Mouse (Mus musculus) limb, embryonic 10.5 days (tissue): ENCODE results near the gene Zfp420. TPM values are rescaled to one million over a fixed set of nuclear protein-coding genes. Genes with fewer than 3 reads are reported as not detected.

Experiments
- DNase-seq: peaks from one replicate; pipeline ENCODE4 v3.0.0-alpha.2; 2017; ENCODE audit warnings: low spot score
- H3K27ac ChIP-seq: fragments of 300-500 bp; sonication (generic); 2 replicates; pipeline ENCODE4 v1.5.1; 2016; ENCODE audit warnings: mild to moderate bottlenecking
- H3K27me3 ChIP-seq: fragments of 300-500 bp; sonication (generic); 2 replicates; pipeline ENCODE4 v1.6.1; 2016; ENCODE audit warnings: low read depth, mild to moderate bottlenecking; ENCODE audit not compliant: poor library complexity, severe bottlenecking
- H3K36me3 ChIP-seq: fragments of 300-500 bp; sonication (generic); 2 replicates; pipeline ENCODE4 v1.6.1; 2016; ENCODE audit warnings: mild to moderate bottlenecking, moderate library complexity
- H3K4me1 ChIP-seq: fragments of 300-500 bp; sonication (generic); 2 replicates; pipeline ENCODE4 v1.6.1; 2016
- H3K4me3 ChIP-seq: fragments of 300-500 bp; sonication (generic); 2 replicates; pipeline ENCODE4 v1.5.1; 2016; ENCODE audit warnings: mild to moderate bottlenecking, moderate library complexity
- H3K9me3 ChIP-seq: fragments of 300-500 bp; sonication (generic); replicated peaks from 2 replicates; pipeline ENCODE4 v1.6.1; 2016; ENCODE audit warnings: mild to moderate bottlenecking
- WGBS: fragments of 180-500 bp; shearing (Covaris S2); methylation state at CpG from one replicate; pipeline ENCODE4 v1.1.7; 2016; 5-methylcytosine and 5-hydroxymethylcytosine counted together
- microRNA-seq: library from miRNA; unstranded; fragments of <30 nt; microRNA quantifications from one replicate; pipeline ENCODE4, GENCODE M21; 2017
- polyA plus RNA-seq: library from polyadenylated mRNA; unstranded; fragments of >200 nt; fragmentation: Nextera tagmentation; extraction: Ambion mirVana; gene quantifications from 2 replicates; pipeline ENCODE4 v1.2.1, GENCODE M21; 2016

The Zfp420 gene
- polyA plus RNA-seq, 1 experiment from 2014 or later: 10.6 TPM

DNA sequence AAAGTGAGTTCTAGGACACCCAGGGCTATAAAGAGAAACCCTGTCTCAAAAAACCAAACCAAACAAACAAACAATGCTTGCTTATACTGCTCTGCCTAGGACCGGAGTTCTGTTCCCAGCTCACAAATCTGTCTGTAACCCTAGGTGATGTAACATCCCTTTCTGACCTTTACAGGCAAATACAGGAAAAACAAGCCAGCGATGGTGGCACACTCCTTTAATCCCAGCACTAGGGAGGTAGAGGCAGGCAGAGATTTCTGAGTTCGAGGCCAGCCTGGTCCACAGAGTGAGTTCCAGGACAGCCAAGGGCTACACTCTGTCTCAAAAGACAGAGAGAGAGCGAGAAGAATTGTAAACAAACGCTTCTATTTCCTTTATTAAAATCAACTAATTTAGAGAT, 47.4 kb downstream of the Zfp420 start:
- no peaks in the 10 kb centered on the region for H3K27me3 ChIP-seq
- peak overlapping the region; percentile 67; the same call in 1 of the 2 replicates for H3K4me3 ChIP-seq
- WGBS: 89% methylated on average over 5 of the region's 5 CpGs
- H3K27ac ChIP-seq: no peak overlapping the region; the same call in 1 of the 2 replicates
- H3K4me1 ChIP-seq: peaks cover 20% of the 10 kb centered on the region
- DNase-seq: no peak
- no peaks in the 10 kb centered on the region for H3K9me3 ChIP-seq
- peaks cover 36% of the 10 kb centered on the region for H3K36me3 ChIP-seq

DNA sequence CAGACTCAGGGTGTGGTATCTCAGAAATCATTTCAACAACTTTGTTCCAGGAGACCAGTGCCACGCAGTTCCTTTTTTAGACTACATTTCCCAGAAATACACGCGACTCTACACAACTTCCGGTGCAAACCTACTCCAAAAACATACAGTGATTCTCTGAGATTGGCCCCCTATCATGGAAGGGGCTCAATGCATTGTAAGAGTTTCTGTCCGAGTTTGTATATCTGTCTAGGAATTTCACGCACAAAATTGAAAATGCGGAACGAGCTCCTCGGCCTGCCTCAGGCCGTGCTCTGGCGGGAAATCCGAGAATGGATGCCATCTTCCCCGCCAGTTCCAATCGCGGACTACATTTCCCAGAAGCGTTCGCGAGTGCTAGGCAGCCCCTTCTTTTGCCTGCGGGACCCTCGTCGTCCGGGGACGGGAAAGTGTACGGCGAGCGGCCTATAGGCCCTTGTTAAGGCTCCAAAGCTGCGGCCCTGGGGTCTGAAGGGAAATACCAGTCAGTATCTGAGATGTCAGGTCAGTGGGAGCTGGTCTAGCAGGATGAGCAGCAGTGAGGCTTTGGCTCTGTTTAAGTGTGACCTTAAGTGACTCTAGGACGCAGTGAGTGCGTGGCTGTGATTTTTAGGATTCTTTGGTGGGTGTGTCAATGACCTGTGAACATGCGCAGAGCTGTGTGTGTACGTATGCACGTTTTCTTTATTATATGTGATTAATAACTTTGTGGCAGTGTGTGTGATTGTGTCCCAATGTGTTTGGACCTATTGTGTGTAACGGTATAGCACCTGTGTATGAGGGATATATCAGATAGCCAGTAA, 48.6 kb downstream of the Zfp420 start, which contains the start of gene Zfp383:
TSS of gene Zfp383 (plus strand) at position 94 of the 821 bp plus-strand sequence.
- Histone ChIP-seq H3K9me3 (no peaks in the 10 kb centered on the region), H3K27me3 (no peaks in the 10 kb centered on the region), H3K4me3 (peak within 1 kb of the TSS; percentile 67), H3K27ac (peak within 1 kb of the TSS; percentile 92), H3K4me1 (peaks cover 20% of the 10 kb centered on the region), H3K36me3 (peaks cover 36% of the 10 kb centered on the region)
- peak; percentile 90 for DNase-seq
- under 1% methylated on average over 33 of the region's 33 CpGs for WGBS

- Histone ChIP-seq H3K4me1 (peaks cover 20% of the 10 kb centered on the region), H3K27me3 (no peaks in the 10 kb centered on the region), H3K9me3 (no peaks in the 10 kb centered on the region), H3K27ac (no peak overlapping the region), H3K4me3 (no peak overlapping the region), H3K36me3 (peaks cover 49% of the 10 kb centered on the region)
- DNase-seq: no peak
- 72% methylated on average over 2 of the region's 2 CpGs for WGBS
Measured at GRCm38 (mm10) chr7:29910252-29910651, 50.5 kb downstream of the Zfp420 start.

GRCm38 (mm10) chr7:29912172-29912571, 52.4 kb downstream of the Zfp420 start:
- no peak for DNase-seq
- peaks cover 15% of the 10 kb centered on the region for H3K4me1 ChIP-seq
- H3K9me3 ChIP-seq: no peaks in the 10 kb centered on the region
- no peak overlapping the region for H3K27ac ChIP-seq
- H3K36me3 ChIP-seq: peaks cover 67% of the 10 kb centered on the region
- H3K4me3 ChIP-seq: no peak overlapping the region
- H3K27me3 ChIP-seq: no peaks in the 10 kb centered on the region
- 95% methylated on average over 13 of the region's 13 CpGs for WGBS

DNA sequence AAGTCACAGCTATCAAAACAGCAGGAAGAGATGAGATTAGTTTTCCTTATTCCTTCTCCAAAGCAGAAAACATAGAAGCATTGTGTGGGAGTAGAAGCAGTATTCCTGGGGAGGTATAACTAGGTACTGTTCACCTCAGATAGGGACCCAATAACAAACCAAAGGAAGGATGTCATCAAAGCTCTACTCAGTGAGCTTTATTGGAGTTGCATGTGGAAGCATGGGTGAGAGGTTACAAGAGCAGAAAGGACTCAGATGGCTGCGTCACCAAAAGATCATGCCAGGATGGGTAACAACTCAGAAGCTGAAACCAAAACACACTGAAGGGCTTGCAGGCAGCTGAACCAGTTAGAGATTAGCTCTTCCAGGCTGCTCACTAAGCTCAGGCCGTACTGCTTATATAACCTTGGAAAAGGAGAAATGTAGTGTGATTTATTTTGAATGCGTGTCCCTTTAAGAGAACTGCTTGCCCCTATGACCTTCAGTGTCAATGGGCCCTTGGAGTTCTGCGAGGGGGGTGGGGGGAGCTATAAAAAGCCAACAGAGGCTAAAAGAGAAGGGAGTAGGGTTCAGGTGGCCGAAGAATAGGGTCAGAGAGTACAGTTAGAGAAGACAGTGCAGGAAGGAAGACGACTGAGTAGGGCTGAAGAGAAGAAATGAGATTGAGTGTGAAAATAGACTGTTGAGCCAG, 57.7 kb downstream of the Zfp420 start:
- H3K27ac ChIP-seq: no peak overlapping the region
- WGBS: 52% methylated on average over 6 of the region's 6 CpGs
- H3K36me3 ChIP-seq: peaks cover 46% of the 10 kb centered on the region

DNA sequence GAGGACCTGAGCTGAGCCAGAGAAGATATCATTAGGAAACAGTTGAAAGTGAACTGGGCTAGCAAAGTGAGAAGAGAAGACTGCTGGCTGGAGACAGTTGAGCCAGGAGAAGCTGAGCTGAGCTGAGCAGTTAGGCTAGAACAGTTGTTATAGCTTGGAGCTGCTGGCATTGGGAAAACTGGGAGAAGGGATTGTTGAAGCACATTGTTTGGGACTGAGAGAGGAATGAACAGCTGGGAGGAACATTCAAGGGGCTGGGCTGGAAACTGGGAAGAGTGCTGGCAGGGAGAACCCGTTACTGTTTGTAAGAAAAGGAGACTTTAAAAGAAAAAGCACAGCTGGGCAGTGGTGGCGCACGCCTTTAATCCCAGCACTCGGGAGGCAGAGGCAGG, 58.3 kb downstream of the Zfp420 start:
- no peak overlapping the region for H3K4me3 ChIP-seq

More for the DNA sequence above, 57.7 kb downstream of the Zfp420 start:
- Histone ChIP-seq H3K27me3 (no peaks in the 10 kb centered on the region), H3K4me3 (no peak overlapping the region), H3K4me1 (0 out of 2 replicates have a peak, but pooled peaks cover 6% of the 10 kb centered on the region), H3K9me3 (no peaks in the 10 kb centered on the region)
- DNase-seq: no peak

DNA sequence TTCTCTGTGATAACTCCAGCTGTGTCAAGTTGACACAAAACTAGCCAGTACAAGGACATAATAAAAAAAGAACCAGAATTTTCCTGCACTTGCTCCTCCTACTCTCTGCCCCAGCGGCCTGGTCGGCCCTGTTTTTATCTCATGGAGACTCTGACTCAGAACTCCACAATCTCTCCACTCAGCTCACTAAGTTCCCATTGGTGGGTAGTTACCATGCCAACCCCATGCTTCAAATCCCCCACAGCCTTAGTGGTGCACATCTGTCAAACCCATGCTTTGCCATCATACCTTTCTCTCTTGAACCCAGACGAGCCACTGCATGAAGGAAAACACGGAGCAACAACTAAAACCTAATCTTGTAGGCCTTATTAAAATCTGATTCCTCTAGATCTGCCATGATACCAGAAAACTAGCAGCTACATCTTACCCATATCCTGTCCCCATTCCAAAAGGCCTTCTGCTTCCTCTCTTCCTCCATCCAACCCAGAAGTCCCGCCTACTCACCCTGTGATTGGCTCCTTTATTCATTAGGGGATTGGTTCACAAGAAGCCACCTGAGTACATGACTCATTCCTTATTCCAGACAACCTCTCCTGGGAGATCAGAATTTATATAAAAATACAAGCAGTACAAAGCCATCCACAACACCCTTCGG, 61.8 kb downstream of the Zfp420 start:
- no peak for DNase-seq
- peaks cover 7% of the 10 kb centered on the region for H3K36me3 ChIP-seq
- no peak overlapping the region for H3K4me3 ChIP-seq
- no peak overlapping the region for H3K27ac ChIP-seq
- 86% methylated on average over 6 of the region's 6 CpGs for WGBS
- H3K4me1 ChIP-seq: 0 out of 2 replicates have a peak, but pooled peaks cover 6% of the 10 kb centered on the region
- H3K27me3 ChIP-seq: no peaks in the 10 kb centered on the region
- H3K9me3 ChIP-seq: no peaks in the 10 kb centered on the region

More for the DNA sequence above, 58.3 kb downstream of the Zfp420 start:
- H3K27ac ChIP-seq: no peak overlapping the region
- H3K27me3 ChIP-seq: no peaks in the 10 kb centered on the region
- peaks cover 42% of the 10 kb centered on the region for H3K36me3 ChIP-seq
- no peak for DNase-seq
- H3K9me3 ChIP-seq: no peaks in the 10 kb centered on the region
- H3K4me1 ChIP-seq: 0 out of 2 replicates have a peak, but pooled peaks cover 6% of the 10 kb centered on the region
- WGBS: 90% methylated on average over 4 of the region's 4 CpGs

DNA sequence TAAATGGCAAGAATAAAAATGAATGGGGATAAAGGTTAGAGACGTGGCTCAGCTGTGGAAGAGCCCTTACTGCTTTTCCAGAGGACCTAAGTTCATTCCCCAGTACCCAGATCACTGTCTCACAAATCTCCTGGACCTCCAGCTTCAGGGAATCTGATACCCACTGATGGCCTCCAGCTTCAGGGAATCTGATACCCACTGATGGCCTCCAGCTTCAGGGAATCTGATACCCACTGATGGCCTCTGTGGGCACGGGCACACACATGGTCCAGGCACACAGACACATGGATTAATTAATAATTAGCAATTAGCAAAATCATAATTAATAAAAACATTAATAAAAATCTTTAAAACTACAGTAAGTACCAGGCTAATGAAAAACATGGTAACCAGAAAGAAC, 63.0 kb downstream of the Zfp420 start:
- 0 out of 2 replicates have a peak, but pooled peaks cover 2% of the 10 kb centered on the region for H3K4me1 ChIP-seq
- no peak for DNase-seq
- WGBS: 81% methylated on average over 2 of the region's 2 CpGs
- no peaks in the 10 kb centered on the region for H3K36me3 ChIP-seq
- H3K27ac ChIP-seq: no peak overlapping the region
- no peak overlapping the region for H3K4me3 ChIP-seq
- H3K27me3 ChIP-seq: no peaks in the 10 kb centered on the region
- H3K9me3 ChIP-seq: no peaks in the 10 kb centered on the region

Small RNA genes lying within 50 kb of the gene (microRNA-seq; reads per million reads assigned to microRNA genes)
- gene Mir7668: not detected

Other genes with a start within 250 kb of the Zfp420 start
- 0.10 TPM in 1 of 2 replicates, not detected in the other for gene Catsperg2, start 132.9 kb upstream of the Zfp420 start, polyA plus RNA-seq
- 8.7 and 12.4 TPM in 2 replicates for gene Zfp84, start 91.4 kb upstream of the Zfp420 start, polyA plus RNA-seq
- gene Zfp30, start 76.0 kb upstream of the Zfp420 start, polyA plus RNA-seq: 5.2 and 7.1 TPM in 2 replicates
- 15.2 and 16.7 TPM in 2 replicates for gene Zfp790, start 43.9 kb upstream of the Zfp420 start, polyA plus RNA-seq
- 8.5 and 8.7 TPM in 2 replicates for gene Zfp940, start 6.3 kb upstream of the Zfp420 start, polyA plus RNA-seq
- gene Zfp27, start 46.6 kb downstream of the Zfp420 start, polyA plus RNA-seq: 10.4 and 11.9 TPM in 2 replicates
- 3.4 and 4.7 TPM in 2 replicates for gene Zfp383, start 48.2 kb downstream of the Zfp420 start, polyA plus RNA-seq
- 11.5 and 15.9 TPM in 2 replicates for gene Zfp74, start 94.1 kb downstream of the Zfp420 start, polyA plus RNA-seq
- 35.6 and 37.3 TPM in 2 replicates for gene Zfp568, start 124.0 kb downstream of the Zfp420 start, polyA plus RNA-seq
- 2.5 and 3.6 TPM in 2 replicates for gene Zfp14, start 191.4 kb downstream of the Zfp420 start, polyA plus RNA-seq
- 4.4 and 5.3 TPM in 2 replicates for gene Zfp82, start 212.9 kb downstream of the Zfp420 start, polyA plus RNA-seq
- 2.4 and 3.3 TPM in 2 replicates for gene Gm26920, start 230.4 kb downstream of the Zfp420 start, polyA plus RNA-seq
- 20.5 and 23.6 TPM in 2 replicates for gene Zfp566, start 230.5 kb downstream of the Zfp420 start, polyA plus RNA-seq
- gene Zfp260, start 234.8 kb downstream of the Zfp420 start, polyA plus RNA-seq: 107 and 129 TPM in 2 replicates